Mouse (Mus musculus) cerebellum, postnatal 36 days (tissue): ENCODE measurements at regions not wholly inside any gene's neighbourhood (a gene's known extent, or its start where the extent isn't known, plus 50 kb on each side); places are given as distances from the start of the nearest gene placed in this dataset.
A peak's percentile ranks its signal among the peaks of the same experiment; 100 is the strongest.

Experiments used
- DNase-seq, 2 experiments: peaks; one replicate each; pipeline ENCODE4 v3.0.0; 2021 to 2022; ENCODE audit warnings: mixed read lengths in 2 of 2

DNA sequence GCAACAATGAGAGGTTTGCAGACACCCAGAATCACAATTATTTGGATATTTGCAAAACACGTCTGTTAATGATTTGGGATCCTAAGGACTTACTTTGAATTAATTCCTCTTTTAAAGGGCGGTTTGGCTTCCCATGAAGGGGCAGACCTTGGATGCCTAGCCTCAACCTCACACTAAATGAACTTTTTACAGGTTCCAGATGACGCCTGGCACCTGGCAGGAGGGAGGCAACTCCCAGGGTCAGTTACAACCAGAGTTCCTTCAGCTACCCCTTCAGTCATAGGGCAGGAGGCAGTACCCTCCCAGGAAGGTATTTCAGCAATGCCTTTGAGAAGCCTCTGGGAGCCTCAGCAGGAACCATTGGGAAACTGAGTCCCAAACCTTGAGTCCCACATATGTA, 57.9 kb upstream of the Stx18 start:
- no peak for DNase-seq

DNA sequence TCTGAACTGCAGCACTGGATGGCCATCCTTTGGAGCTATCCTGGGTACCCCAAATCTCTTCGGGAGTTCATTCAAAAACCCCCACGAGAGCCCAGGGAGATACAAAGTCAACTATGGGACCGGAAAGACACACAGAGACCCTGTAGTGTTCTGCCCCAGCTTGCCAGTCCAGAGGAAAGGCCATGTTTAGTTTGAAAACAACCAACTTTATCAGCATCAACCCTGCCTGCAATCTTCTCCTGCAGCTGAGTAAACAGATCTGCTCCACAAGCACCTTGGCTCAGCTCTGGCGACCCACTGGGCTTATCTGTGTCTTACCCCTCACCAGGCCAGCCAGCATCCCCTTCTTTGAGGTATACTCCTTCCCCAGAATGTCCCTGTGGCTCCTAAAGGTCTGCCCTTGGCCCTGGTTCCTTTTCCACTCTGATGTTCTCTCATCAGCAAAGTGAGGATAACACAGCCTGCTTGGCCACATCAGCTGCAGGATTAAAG, 61.6 kb upstream of the Stx18 start:
- no peak for DNase-seq

DNA sequence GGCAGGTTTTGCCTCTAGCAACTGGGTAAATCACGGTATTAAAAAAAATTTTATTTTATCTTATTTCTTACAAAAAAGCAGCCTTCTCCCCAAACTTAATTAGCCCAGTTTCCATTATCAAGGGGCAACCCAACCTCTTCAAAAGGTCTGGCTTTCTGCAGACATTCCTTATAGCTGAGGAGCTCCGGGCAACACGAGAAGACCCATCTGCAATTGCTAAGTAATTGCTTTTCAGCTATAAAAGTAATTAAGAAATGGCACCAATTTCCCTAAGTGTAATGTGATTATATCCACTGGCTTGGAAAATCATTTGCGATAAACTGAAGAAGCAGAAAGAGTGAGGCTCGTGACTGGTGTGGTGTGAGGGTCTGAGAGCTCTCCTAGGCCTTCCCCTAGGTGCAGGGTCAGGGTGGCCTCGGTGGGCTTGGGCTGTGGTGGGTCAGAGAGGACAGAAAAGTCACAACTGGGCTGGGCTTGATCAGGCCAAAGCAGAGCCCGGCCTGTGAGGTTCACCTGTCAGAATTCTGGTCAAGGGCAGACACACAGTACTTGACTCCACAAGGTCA, 65.5 kb upstream of the Stx18 start:
- DNase-seq = no peak

- DNase-seq = no peak
These were observed 66.8 kb upstream of the Stx18 start for GRCm38 (mm10) chr5:37971724-37972123.

DNA sequence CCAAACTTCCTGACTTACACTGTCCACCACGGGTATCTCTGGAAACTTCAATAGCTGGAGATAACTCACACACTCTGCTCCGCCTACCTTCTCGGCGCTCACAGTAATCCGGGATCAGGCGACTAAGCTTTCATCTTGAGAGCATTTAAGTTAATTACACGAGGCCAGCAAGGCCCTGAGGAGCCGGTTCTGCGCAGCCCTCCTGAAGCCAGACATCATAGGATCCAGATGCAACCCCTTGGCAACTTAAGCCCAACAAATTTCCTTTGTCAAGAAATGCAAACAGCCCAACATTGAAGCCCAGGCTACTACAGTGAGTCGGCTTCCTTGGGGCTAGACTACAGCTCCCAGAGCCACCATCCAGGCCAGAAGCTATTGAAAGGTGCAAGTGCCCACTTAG, 69.9 kb upstream of the Stx18 start:
- DNase-seq = no peak

GRCm38 (mm10) chr5:37967914-37968375, 70.6 kb upstream of the Stx18 start:
- DNase-seq = no peak

DNA sequence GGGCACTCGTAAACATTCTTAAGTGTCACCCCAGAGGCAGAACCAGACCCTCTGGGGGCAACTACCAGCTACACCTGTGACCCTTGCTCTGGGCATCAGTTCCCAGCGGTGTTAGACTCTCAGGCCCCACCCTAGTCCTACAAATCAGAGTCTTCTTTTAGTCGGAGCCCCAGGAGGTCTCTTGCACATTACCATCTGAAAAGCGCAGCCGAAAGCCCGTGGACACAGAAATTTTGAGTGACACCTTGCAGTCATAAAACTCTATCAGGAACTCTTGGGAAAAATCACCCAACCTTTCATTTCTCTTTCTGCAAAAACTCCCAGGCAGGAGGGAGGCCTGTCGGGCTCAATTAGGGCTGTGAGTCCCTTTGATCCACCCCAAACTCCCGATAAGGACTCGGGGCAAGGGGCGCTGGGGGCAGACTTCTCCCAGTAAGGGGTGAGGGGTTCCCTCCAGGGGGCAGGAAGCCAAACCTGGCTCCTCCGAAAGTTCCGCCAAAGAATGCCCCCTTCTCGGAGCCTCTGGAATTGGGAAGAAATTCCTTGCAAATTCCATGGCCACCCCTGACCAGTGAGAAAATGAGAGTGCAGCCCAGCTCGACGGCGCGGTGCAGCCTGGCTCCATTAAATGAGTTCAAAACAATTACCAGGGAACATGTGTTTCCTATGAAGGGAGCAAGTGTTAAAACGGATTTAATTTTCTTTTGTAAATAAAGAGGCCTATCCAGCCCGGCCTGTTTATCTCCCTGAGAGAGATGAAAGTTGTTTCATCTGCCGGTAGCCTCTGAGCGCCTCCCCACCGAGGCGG, 71.2 kb upstream of the Stx18 start:
- no peak for DNase-seq

DNA sequence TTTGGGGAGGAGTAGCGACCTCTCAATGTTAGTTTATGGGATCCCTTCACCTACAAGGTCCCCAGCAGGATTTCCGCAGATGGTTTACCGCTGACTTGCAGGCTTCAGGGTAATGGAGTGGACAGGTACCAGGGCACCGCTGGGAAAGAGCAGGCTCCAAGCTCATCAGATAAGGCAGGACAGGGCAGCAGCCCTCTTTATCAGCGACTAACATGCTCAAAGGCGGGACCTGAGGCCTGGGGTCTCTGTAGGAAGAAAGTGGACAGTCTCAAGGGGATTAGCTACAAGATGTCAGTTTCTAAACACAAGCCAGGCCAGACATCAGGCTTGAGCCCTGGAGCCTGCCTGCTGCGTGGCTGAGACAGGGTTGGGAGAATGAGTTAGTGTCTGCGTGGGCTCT, 74.9 kb upstream of the Stx18 start:
- DNase-seq = no peak

DNA sequence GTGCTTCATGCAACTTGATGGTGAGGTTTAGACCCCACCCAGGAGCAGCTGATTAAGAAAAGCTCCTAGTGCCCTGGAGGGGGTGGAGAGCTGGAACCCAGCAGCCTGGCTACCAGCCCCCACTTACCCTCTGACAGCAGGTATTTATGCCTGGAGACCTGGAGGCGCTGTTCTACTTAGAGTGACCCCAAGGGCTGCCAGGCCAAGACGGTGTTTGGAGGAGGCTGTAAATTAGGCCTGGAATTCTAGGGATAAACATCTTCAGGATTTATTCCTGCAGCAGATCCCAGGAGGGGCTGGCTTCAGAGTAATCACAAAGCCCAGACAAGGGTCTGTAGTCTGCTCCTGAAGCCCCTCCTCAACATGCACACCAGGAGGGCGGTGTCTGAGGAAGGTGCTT, 76.0 kb upstream of the Stx18 start:
- no peak for DNase-seq

- DNase-seq = no peak
These were observed 78.3 kb upstream of the Stx18 start for GRCm38 (mm10) chr5:37960216-37960615.

DNA sequence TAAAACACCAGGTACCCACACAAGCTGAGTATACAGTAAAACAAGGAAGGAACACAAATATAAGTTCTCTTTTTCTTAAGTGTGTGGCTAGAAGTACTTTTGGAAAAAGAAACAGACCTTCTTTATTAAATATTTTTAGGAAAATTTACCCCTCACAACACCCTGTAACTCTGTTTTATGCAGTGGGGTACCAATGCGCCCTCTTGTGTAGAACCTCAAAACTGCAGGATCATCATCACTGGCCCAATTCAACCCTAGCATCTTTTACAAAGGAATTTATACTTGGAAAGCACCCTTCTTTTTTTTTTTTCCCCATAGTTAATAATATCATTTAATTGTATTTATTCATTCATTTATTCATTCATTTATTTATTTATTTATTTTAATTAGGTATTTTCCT, 86.4 kb upstream of the Stx18 start:
- peak in 1 of 2 experiments; percentile 25 for DNase-seq

DNA sequence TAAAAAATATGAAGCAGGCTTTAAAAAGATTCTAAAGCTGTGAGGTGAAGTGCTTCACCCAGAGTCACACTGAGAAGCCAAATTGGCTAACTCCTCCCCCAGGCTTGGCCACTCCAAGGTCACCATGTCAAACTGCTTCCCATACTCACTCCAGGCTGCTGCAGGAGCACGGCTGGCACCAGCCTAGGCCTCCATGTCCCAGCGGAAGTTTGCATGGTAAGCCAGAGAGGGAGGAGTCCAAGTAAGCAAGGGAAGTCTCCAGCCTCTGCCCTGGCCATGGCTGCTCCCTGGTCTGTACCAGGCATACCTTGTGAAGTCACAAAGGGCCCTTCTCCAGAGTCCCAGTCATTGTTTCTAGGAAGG, 105.8 kb upstream of the Stx18 start:
- DNase-seq = no peak

DNA sequence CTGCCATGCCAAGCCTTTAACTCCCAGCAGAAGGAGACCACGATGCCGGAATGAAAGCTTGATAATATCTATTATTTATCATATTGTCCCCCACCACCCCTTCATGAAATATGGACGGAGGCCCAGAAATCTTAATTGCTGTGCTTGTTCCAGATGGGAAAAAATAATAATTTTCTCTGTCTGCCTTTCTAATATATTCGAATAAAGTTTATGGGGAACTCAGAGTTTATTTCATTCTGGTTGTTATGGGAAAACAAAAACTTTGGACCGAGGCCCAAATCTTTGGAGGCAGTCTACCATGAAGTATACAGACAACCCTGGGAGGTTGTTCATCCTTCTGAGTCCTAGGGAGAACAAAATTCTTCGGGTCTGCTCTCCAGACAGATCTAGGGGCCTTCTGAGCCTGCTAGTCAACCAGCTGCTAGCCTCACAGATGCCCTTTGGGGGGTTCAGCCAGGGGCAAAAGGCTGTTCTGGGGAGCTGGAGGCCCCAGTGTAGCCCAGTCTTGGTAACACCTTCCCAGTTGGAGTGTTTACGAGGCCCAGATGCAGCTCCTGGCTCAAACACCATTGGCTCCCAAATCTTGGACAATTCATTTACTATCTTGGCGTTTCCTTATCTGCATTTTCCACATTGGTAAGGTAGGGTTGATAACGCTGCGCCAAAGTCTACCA, 106.3 kb upstream of the Stx18 start:
- no peak for DNase-seq

- no peak for DNase-seq
These were observed 96.1 kb upstream of the Msx1 start for GRCm38 (mm10) chr5:37920481-37920880.

DNA sequence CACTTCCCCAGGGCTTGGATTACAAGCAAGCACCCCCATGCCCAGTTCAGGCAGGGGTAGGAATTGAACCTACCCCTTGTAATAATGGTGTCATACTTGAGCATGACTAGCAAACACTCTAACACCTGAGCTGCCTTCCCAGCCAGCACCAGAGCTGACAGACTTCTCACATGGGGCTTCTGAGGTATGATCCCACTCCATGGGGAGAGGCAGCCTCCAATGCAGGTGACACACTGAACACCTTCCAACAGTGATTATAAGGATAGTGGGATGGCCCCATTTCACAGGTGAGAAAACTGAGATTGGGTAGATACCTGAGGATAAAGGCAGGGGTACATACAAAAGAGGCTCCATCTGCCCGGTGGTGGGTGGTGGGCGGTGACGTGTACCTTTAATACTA, 94.7 kb upstream of the Msx1 start:
- DNase-seq = no peak

GRCm38 (mm10) chr5:37918001-37918707, 93.8 kb upstream of the Msx1 start:
- DNase-seq = no peak

- no peak for DNase-seq
These were observed 92.8 kb upstream of the Msx1 start for GRCm38 (mm10) chr5:37917161-37917560.

GRCm38 (mm10) chr5:37904683-37905352, 80.4 kb upstream of the Msx1 start:
- no peak for DNase-seq

GRCm38 (mm10) chr5:37903861-37904260, 79.5 kb upstream of the Msx1 start:
- DNase-seq = no peak

DNA sequence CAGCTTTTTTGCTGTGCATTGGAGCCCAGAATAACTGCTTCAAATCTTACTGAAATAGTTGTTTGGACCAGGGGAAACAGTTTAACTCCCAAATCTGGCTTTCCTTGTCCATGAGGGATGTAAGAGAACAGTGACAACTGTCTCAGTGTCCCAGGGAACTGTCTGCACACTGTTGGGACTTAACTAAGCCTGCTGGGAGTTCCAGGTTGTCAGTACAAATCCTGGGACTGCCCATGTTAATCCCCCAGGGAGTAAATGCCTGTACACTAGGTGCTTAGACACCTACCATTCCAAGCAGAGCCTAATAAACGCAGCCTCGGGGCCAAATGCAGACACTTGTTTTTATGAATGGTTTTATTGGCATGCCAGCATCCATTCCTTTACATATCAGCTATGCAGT, 78.4 kb upstream of the Msx1 start:
- no peak for DNase-seq

GRCm38 (mm10) chr5:37901861-37902291, 77.5 kb upstream of the Msx1 start:
- DNase-seq = no peak

GRCm38 (mm10) chr5:37898041-37898615, 73.7 kb upstream of the Msx1 start:
- no peak for DNase-seq
